Mouse (Mus musculus) gastrocnemius, adult 2 months (tissue): Measurements from ENCODE around the gene Trpv3. TPM values are rescaled to one million over a fixed set of nuclear protein-coding genes. Genes with fewer than 3 reads are reported as not detected.

Experiments
- DNase-seq: peaks from one replicate; pipeline ENCODE4 v3.0.0; 2022
- H3K27ac ChIP-seq: fragments of 200-600 bp; 2 replicates; pipeline ENCODE4 v1.8.1; 2022; ENCODE audit warnings: mild to moderate bottlenecking
- H3K4me3 ChIP-seq: fragments of 200-600 bp; 2 replicates; pipeline ENCODE4 v1.8.1; 2022; ENCODE audit warnings: mild to moderate bottlenecking, moderate library complexity
- CTCF ChIP-seq: fragments of 200-600 bp; IDR thresholded peaks from 2 replicates; pipeline ENCODE4 v1.8.1; 2022; ENCODE audit warnings: antibody characterized with exemption, mild to moderate bottlenecking, moderate library complexity
- intact Hi-C: fragments of 180-260 bp; cut with DNase I; formaldehyde crosslinking; loops from one replicate; pipeline ENCODE4 v1.15.1; 2025
- long read RNA-seq, 2 experiments: library from polyadenylated mRNA; stranded (forward); transcript quantifications; one replicate each; pipeline ENCODE4 v2.0.0; 2021
- total RNA-seq, 2 experiments: library from RNA; stranded (reverse); gene quantifications; 2 replicates each; pipeline ENCODE4 v1.2.3; 2021

The Trpv3 gene
- not detected for total RNA-seq
- long read RNA-seq, experiment 1, result 0 reads
- long read RNA-seq, experiment 2, result 0 reads

DNA sequence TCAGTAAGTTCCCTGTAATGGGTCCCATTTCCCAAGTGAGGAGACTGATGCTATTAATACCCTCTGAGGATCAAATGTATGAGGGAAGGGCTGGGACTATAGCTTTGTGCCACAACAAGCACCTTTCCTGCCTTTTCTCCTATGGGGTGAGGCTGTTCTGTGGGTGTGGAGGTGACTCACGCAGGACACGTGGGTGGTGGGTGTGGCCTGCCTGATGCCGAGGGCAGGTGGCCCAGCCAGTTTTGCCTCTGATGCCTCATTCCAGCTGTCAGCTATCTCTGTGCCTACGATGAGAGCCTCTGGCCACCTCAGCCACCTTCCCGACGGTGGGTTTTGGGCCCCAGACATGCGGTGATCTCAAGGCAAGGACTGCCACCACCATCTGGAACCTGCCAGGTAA lies at the start of gene Trpv3:
Gene Trpv3 (plus strand): TSS at position 122 of the 400 bp plus-strand sequence.
- intact Hi-C loops, result no loop called here
- DNase-seq, result no peak
- TF ChIP-seq CTCF, result no peak
- Histone ChIP-seq H3K4me3 (no peak within 1 kb of the TSS), H3K27ac (no peak within 1 kb of the TSS)

GRCm38 (mm10) chr11:73219671-73220070 lies 47.5 kb upstream of the Trpv3 start:
- no peak overlapping the region for H3K27ac ChIP-seq
- no peak overlapping the region for H3K4me3 ChIP-seq
- no peak for DNase-seq
- peak; percentile 41 for TF ChIP-seq CTCF
- intact Hi-C loops, result no loop called here

- H3K4me3 ChIP-seq, result no peak overlapping the region
- no peak overlapping the region for H3K27ac ChIP-seq
- TF ChIP-seq CTCF, result no peak
- intact Hi-C loops, result no loop called here
- DNase-seq, result no peak
Measured at GRCm38 (mm10) chr11:73220651-73221050, 46.5 kb upstream of the Trpv3 start.

- Histone ChIP-seq H3K27ac (no peak overlapping the region), H3K4me3 (no peak overlapping the region)
- TF ChIP-seq CTCF, result no peak
- intact Hi-C loops, result no loop called here
- no peak for DNase-seq
Measured at GRCm38 (mm10) chr11:73222846-73223245, 44.3 kb upstream of the Trpv3 start.

GRCm38 (mm10) chr11:73223966-73224365 lies 43.2 kb upstream of the Trpv3 start:
- Histone ChIP-seq H3K4me3 (no peak overlapping the region), H3K27ac (no peak overlapping the region)
- intact Hi-C loops, result no loop called here
- peak; percentile 57 for TF ChIP-seq CTCF
- peak; percentile 31 for DNase-seq

DNA sequence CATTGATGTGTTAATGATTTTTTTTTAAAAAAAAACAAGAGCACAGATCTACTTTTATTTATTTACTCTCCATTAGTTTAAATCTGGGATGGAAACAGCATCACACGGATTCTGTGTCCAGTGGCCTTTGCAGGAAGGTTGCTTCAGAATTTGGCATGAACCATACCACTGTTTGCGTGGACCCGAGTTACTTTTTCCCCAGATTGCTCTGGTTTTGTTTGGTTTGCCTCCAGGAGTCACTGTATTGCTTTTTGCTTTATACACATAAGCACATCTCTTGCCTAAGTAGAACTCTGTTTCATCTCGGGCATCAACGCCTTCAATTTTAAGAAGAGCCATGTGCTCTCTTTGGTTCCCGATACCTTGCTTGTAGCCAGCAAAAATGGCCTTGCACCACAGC lies 41.3 kb upstream of the Trpv3 start:
- TF ChIP-seq CTCF, result no peak

DNA sequence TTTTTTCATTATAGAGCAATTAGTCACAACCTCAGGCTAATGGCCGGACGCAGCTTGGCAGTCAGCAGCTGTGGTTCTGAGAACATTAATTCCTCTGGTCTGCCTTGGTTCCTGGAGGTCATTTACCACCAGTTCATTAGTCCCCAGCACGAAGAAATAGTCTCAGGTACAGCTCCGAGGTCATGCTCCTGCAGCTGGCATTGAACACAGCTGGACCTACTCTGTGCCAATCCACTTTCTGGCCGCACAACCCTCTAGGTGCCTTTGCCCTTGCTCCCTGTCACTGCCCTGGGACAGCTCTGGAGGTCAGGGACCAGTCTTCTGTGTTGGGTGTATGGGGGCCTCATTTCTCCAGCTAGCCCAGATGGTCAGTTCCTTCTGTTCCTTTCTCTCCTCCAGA lies 38.3 kb upstream of the Trpv3 start:
- DNase-seq, result no peak
- Histone ChIP-seq H3K27ac (no peak overlapping the region), H3K4me3 (no peak overlapping the region)
- no peak for TF ChIP-seq CTCF
- intact Hi-C loops, result no loop called here

More for the DNA sequence above, 41.3 kb upstream of the Trpv3 start:
- intact Hi-C loops, result no loop called here
- Histone ChIP-seq H3K4me3 (no peak overlapping the region), H3K27ac (no peak overlapping the region)
- DNase-seq, result no peak

GRCm38 (mm10) chr11:73230081-73230480 lies 37.1 kb upstream of the Trpv3 start:
- TF ChIP-seq CTCF, result no peak
- Histone ChIP-seq H3K4me3 (no peak overlapping the region), H3K27ac (no peak overlapping the region)
- no peak for DNase-seq
- intact Hi-C loops, result no loop called here

GRCm38 (mm10) chr11:73232513-73232912 lies 34.7 kb upstream of the Trpv3 start:
- no peak overlapping the region for H3K4me3 ChIP-seq
- TF ChIP-seq CTCF, result no peak
- no peak for DNase-seq
- H3K27ac ChIP-seq, result no peak overlapping the region
- intact Hi-C loops, result no loop called here

GRCm38 (mm10) chr11:73233992-73234391 lies 33.2 kb upstream of the Trpv3 start, which contains the start of gene Trpv1:
Gene Trpv1 (plus strand): TSS chr11:73234292.
- TF ChIP-seq CTCF, result no peak
- no peak within 1 kb of the TSS for H3K4me3 ChIP-seq
- DNase-seq, result no peak
- intact Hi-C loops, result no loop called here
- H3K27ac ChIP-seq, result no peak within 1 kb of the TSS

GRCm38 (mm10) chr11:73235990-73236701 lies 31.0 kb upstream of the Trpv3 start:
- Histone ChIP-seq H3K4me3 (no peak overlapping the region), H3K27ac (peak overlapping the region; percentile 80)
- TF ChIP-seq CTCF, result no peak
- peak; percentile 85 for DNase-seq
- intact Hi-C loops, result no loop called here

GRCm38 (mm10) chr11:73236731-73237130 lies 30.5 kb upstream of the Trpv3 start:
- intact Hi-C loops, result no loop called here
- no peak overlapping the region for H3K4me3 ChIP-seq
- TF ChIP-seq CTCF, result no peak
- DNase-seq, result no peak
- 0 out of 2 replicates have a peak overlapping the region, but pooled peaks have one; percentile 41 for H3K27ac ChIP-seq

DNA sequence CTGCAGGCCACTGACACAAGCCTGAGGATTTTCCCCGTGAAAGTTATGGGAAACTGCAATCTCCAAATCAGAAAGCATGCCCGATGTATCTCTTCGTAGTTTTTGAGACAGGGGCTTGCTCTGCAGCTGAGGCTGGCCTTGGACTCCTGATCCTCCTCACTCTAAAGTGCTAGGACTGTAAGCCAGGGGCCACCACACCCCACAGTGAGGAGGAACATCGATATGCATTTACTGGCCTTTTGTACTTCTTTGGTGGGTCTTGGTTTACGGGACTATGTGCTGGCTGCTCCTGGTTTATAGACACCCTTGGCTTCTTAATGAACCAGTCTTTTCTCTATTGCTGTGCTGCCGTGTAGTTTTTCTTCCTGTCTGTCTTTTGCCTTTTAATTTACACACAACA lies 25.0 kb upstream of the Trpv3 start:
- intact Hi-C loops, result no loop called here
- TF ChIP-seq CTCF, result no peak
- no peak overlapping the region for H3K4me3 ChIP-seq
- no peak overlapping the region for H3K27ac ChIP-seq
- DNase-seq, result no peak

DNA sequence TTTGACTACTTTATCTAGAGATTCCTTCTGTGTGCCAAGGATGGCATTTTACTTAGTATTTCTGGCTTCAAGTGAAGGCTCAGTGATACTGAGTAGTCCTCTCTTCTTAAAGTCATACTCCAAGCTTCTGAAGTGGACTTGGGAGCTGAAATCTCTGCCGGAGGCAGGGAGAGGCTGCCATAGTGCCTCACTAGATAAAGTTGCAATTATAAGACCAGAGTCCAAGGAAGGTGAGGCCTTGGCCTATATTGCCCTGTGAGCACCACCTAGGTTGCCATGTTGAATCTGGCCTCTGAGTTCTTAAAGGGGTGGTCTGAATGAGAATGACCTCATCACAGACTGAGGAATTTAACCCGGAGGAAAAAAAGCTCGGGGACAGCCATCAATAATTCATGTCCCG lies 24.4 kb upstream of the Trpv3 start:
- DNase-seq, result no peak
- intact Hi-C loops, result no loop called here
- H3K27ac ChIP-seq, result no peak overlapping the region

More for the DNA sequence above, 24.4 kb upstream of the Trpv3 start:
- no peak for TF ChIP-seq CTCF
- H3K4me3 ChIP-seq, result no peak overlapping the region
